Mouse (Mus musculus) cerebellum, adult 18-20 months (tissue): ENCODE measurements at regions not wholly inside any gene's neighbourhood (a gene's known extent, or its start where the extent isn't known, plus 50 kb on each side); places are given as distances from the start of the nearest gene placed in this dataset.

Experiments
- DNase-seq, 2 experiments: peaks; one replicate each; pipeline ENCODE4 v3.0.0; 2021

DNA sequence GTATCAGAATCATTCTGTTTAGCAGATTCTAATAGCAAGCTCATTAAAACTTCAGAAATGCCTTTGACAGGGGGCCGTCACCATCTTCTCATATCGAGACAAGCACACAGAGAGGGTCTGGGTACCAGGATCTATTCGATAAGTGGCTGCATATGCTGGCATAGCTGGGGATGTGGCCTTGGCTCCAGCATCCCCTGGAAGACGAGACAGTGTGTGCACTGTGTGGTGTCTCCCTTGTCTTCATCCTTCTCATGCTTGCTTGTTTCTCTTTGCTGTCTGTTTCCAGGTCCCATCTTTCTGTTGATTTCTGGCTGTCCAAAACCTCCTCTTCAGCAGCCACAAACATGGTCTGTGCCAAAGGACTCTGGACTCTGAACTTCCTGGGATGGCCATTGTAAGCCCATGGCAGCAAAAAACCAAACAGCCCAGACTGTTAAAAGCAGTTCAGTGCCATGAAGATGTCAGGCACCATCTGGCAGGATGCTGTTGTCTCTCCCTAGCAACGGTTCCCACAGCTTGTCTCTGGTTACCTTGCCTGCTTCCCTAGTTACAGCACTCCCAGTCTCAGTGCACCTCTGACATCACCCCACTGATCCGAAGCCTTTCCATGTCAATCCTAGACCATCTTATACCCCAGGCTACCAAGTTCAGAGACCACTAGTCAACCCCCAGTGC lies 56.5 kb downstream of the Kctd12 start:
- DNase-seq: peak; percentile 39 to 59

DNA sequence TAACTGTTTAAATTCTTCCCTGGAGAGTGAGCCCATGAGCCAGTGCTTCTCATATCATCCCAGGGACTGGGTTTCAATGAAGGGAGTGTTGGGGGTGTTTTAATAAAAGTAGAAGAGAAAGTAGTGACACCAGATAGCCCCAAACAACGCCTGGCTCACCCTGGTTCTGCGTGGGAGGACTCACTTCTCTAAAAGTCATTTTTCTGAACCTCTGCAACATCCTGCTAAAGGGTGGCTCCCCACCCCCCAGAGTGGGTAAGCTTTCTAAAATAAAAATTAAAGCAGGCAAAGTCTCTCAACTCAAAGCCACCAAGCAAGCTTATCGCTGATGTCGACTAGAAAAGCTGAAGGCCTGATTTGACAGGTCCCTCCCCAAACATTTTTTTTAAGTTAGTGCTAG lies 57.8 kb downstream of the Kctd12 start:
- DNase-seq: no peak

DNA sequence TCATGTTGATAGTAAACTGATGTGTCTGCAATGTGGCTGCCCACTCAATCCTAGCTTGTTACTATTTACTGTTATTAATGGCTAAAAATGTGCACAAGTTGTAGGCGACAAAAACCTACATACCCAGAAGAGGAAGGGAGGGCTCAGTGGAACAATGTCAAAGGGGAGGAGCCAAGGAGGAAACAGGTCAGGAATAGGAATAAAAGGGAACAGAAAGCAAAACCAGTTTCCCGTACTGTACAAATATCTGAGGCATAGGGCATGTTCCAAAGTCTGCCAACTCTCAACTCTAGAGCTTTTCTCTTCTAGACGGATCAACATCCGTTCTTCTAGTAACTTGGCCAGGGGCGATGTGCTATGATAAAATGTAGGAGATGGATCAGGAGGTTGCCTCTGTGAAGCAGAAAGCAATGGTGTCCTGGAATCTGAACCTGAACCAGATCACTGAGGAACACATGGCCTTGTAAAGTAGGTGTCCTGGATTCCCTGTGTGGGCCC lies 59.9 kb downstream of the Kctd12 start:
- DNase-seq: no peak

DNA sequence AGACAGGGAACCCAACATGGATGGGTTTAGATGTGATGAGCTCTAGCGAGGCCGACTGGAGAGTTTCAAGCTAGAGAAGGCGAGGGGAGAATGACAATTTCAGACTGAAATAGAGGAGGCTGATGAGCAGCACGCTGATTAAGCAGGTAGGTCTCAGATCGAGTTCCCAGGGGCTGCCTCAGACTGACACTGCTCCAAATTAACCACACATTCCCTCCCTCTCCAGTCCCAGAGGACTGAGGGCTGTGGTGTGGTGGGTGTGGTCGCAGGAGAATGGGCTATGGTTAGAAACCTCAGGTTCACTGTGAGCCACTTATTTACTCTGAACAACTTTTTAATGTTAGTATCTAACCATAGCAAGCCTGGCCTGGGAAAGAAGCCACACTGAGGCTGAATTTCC lies 62.0 kb downstream of the Kctd12 start:
- DNase-seq: no peak

DNA sequence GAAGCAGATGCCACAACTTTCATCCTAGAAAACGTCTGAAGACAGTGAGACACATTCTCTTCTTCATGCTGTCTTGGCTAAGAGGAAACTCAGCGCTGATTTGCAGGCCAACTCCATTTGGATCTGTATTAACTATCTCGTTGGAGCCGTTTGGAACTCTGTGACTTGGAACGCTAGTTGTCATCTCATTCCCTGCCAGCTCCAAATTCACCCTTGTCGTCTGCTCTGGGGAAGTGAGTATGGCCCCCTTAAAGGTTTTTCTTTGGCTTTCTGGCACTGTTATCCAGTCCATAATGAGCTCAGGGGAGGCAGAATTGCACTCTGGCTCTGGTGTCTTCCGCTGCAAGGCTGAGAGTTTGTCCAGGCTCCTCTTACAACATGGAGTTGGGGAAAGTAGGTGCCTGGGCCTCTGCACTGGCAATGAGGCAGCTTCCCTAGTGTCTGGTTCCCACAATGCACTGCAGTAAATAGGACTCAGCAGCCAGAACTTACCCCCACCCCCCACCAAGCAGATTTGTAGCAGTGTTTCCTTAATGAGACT lies 63.1 kb downstream of the Kctd12 start:
- DNase-seq: no peak

DNA sequence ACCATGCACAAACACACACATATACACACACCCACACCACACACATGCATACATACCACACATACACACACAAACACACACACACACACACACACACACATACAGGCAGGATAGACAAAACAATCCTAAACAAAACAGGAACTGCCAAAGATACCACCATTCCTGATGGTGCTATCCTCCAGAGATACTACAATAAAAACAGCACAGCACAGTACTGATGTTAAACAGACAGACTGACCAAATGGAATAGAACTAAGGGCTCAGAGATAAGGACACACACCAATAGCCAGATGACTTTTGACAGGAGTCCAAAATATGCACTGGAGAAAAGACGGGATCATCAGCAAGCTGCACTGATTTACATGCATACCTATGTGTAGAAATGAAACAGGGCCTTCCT lies 64.5 kb downstream of the Kctd12 start:
- no peak for DNase-seq

DNA sequence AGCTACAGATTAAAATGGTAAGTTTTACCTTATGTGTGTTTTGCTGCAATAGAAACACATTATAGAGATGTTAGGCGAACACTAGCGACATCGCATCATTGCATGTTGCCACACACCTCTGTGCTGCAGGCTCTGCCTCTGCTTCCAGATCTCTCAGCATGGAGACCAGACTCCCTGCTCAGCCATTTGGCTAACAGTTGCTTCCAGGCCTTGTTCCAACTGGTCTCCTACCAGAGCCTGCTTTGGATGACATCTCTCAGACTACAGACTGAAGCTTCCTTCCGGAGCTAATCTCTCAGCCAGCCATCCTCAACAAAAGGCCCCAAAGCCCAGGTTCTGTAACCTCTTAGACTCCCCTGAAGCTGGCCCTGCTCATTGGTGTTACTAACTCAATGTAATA lies 66.5 kb downstream of the Kctd12 start:
- DNase-seq: peak; percentile 59 to 73

DNA sequence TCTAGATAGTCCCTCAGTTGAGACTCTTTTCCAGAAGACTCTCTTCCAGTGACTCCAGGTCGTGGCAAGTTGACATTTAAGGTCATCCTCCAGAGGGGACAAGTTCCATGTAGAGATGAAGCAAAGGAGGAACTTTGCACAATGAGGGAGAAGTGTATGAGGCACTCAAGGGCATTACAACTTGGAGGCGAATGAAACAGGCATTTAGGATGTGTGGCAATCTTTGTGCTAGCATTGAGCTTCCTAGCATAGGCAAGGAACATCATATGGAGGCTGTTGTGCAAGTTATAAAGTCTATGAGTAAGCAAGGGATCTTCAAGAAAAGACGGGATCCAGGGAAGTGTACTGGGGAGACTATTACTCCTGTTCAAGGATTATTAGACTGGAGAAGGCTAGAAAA lies 70.9 kb downstream of the Kctd12 start:
- no peak for DNase-seq

DNA sequence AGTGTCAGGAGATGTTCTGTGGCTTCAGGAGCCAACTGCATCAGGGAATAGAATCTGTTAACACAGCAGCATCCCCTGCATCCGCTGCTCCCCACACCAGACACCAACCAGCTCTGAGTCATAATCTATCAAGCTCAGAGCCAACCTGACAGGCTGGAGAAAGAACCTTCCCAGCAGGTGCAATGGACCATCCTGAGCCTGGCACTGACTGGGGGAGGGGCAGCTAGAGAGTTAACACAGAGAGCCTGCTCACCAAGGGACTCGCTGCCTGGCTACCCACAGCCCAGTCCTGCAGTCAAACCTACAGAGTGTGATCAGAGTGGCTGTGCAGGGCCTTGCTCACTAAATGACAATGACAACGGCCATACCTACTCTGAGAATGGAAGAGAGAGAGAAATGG lies 73.4 kb downstream of the Kctd12 start:
- DNase-seq: peak; percentile 43

DNA sequence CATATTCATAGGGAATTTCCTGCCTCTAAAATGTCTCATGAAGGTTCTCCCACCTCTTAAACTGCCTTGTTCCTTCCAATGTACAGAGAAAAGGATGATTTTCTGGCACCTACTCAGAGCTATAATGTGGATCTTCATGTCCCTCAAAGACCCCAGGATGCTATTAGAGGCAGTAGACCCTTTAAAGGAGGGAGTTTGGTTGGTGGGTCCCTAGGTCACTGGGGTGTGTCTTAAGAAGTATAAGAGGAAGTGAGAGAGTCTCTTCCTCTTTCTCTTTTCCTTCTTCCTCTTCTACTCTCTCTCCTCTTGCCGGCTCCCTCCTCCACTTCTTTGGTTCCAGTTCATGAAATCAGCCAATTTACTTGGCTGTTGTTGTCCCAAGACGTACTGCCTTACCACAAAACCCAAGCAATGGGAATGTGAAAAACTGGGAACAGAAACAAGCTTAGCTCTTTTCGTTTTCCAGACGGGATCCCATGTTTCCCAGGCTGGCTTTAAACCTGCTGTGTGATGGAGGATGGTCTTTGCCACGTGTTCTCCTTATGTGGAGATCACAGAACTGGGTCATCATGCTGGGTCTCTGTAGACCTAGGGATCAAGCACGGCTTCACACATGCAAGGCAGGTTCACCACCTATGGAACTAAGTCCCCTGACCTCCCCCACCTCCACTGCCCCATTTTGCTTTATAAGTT lies 74.9 kb downstream of the Kctd12 start:
- DNase-seq: no peak

DNA sequence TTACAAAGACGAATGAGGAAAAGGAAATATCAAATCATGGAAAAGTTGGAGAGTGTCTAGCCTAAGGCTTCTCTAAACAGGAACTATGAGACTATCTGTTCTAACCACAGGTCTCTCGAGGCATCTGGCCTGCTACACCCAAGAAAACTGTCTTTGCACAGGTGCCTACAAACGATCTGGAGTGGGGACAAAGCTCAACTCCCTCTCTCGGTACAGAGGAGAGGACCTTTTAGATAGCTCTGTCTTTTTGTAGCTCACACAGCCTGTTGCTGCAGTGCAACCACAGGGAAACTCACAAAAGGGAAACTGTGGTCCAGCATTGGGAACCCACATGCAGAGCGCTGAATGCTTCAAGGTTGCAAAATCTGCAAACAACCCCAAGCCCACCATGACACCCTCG lies 75.6 kb downstream of the Kctd12 start:
- no peak for DNase-seq

DNA sequence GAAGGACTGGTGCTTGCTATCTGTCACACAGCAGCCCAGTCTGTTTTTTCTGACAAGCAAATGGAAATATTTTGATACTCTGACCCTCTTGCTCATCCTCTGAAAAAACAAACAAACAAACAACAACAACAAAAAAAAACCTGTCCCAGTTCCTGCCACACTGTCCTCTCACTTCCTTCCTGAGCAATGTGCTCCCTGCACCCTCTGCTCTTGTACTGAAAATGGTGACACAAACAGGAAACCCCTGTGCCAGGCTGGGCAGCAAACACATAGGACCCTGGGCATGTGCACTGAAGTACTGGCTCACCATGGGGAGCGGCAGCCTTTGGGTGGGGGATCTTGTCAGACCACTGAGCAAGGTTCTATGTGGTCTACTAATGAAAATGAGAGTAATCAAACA lies 76.2 kb downstream of the Kctd12 start:
- DNase-seq: no peak

DNA sequence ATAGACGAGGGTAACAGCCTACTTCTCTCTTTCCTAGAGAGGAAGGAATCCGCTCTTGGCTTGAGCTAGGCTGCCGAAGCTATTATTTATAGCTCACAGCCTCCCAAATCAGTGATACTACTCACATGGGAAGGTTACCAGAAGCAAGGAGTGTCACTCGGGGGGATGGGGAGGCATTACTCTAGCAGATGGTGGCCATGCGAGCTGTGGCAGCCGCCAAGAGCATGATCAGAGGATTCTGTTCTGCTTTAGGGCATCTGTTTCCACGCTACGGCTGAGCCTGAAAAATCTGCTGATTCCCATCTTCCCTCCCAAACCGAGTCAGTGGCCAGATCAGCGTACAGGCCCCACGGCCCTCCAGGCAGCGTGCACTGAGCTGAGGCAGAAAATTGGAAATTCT lies 79.5 kb downstream of the Kctd12 start:
- peak; percentile 87 to 93 for DNase-seq

DNA sequence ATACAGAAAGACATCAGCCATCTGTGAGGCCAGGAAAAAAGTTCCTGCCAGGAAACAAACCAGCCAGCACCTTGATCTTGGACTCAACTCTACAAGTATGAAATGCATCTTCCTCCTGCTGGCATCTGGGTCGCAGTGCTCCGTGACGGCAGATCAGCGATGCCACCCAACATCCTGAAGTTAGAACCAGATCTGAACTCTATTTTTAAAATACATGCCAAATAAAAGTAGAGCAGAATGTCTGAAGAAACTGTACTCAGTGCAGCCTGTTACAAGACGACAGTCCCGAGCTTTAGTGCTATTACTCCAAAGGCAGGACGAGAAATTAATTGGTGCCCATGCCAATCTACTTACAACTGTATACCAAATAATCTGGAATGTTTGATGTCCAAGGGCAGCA lies 80.2 kb downstream of the Kctd12 start:
- no peak for DNase-seq

DNA sequence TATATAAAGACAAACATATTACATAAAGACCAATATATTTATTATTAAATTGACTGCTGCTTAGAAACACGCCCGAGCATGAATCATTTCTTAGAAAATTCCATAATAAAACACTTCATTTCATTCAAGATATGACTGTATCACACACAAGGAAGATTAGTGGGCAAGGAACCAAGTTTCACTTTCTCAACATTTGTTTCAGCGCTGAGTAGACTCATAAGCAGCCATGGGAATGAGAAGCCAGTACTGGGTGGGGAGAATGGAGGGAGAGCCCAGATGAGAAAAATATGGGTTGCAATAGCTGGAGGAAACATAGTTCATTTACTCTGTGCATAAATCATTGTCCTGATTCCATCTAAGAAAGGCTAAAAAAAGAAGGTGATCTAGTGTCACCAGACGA lies 84.0 kb downstream of the Kctd12 start:
- no peak for DNase-seq

DNA sequence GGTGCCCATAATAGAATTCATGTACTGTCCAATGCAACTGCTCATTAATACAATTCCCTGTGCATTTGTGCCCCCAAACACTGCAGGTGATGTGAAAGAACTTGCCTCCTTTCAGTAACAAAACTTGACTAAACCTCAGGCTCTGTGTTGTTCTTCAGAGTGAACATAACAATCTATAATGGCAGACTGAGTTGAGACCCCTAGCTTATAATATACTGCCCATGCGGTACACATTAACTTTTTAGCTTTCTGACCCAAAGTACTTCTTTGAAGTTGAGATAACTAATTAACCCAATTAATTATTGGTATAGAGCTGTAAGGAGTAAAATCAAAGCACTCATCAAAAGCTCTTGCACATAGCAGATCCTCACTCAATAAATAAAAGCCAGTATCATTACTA lies 85.4 kb downstream of the Kctd12 start:
- no peak for DNase-seq

DNA sequence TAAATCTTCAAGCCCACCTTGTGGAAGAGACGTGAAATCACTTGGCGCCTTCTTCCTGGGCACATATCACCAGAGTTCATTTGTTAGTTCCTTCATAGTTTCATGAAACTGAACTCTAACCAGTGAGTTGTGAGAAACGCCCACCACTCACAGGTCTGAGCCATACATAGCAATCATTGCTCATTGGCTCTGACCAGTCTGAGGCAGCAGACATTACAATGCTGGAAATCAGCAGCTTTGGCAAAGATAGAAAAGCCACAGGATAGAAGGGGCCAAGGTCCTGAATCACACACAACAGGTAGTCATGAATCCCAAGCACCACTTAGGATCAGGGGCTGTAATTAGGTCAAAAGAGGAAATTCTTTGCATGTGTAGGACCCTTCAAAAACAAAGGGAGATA lies 85.9 kb downstream of the Kctd12 start:
- no peak for DNase-seq

DNA sequence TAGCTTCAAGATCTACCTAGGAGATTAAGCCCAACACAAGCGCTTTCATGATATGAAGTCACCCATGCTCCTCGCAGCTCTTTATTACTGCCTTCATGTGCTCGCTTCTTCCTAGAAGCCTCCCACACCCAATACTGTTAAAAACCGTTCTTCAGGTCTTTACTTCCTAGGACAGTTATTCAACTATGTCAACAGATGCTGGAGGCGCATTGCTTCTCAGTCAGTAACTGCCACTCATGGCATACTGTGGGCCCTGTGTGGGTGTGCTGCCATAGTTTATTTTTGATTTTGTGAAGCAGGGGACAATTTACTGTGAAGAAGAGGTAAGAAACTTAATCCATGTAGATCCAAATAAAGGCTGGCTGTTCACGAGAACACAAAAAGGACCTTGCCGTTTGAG lies 89.2 kb downstream of the Kctd12 start:
- DNase-seq: no peak

DNA sequence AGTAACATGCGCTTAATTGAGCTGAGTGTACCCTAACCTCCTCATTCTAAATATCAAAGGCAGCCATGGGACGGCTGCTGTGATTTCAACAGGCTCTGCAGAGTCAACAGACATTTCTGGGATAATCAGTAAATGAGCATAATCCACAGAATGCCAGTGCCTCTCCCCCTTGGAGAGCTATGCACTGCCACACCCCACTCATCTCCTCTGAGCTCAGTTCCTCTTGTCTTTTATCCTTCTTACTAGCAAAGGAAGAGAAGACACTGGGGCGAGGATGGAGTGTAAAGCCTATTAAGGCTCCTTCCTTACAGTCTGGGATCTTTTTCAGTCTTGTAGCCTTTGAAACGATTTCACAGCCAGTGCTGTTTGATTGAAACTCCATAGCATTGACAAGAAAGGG lies 90.9 kb downstream of the Kctd12 start:
- no peak for DNase-seq

DNA sequence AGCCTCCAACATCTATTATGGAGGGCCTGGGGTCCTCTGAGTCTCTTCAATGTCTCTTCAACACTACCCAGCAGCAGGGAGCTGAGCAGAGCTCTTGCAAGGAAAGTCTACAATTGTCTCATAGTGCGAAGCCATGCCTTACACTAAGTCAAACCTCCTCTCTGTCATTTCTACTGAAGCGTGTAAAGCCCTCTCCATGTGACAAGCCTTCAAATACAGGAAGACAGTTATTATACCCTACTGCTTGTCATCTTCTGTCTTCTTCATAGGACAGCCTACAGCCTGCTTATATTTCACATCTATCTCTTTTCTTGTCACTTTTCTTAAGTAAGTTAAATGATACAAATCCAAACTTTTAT lies 97.2 kb downstream of the Kctd12 start:
- DNase-seq: no peak

DNA sequence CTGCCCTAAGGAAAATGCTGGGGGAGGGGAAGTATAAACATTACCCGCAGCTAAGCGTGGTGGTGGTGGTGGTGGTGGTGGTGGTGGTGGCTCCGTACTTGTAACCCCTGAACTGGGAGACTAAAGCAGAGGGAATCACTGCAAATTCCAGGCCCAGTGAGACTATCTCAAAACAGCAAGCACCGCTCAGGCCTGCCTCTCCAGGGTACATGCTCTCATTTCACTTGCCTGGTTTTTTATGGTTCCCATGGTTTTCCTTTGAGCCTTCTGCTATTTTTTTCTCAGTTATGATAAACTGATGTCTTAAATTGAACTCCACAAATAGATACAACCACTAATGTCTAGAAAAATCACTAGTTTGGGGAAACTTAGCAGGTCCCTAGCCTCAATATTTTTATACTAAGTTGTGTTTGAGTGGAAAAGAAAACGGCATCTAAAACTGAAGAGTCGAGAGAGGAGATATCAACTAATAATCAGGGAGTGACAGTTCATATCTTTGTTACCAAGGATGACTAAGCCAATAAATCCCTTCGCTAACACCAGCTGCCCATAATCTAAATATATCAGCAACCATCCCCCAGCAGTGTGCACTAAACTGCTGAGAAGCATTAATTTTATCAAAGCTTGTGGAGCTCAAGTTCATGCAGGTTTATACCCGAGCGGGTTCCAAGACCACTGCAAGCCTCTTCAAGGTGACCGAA lies 97.7 kb downstream of the Kctd12 start:
- DNase-seq: no peak

DNA sequence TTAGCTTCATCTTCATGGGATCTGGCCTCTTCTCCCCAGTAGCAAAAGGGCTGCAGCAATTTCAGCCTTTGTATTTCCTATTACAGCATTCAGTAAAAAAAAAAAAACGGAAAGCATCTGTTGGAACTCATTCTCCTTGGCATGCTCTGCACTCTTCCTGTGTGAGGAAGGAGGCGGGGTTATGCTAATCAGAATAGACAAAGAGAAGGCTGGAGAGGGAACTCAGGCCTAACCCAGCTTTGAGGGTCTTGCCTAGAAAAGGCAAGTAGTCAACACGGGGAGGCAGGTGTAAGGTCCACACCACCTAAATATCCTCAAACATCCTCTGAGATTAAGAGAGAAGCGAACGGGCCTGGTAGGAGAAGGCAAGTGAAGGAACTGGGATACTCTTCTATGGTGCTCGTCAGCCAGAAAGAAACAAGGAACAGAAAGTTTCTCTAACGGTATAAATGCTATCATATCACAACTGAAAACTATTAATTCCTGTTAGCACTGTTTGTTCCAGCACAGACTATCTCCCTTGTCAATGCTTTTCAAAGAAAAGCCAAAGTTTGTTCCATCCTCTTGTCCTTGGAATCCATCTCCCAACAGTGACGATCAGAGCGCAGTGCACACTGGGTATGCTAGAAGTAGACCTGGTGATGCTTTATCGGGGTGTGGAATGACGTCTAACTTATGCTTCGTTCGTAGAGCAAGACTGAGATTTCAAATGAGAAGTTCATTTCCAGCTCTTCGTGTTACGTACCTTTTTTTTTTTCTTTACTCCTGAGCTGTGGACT lies 98.9 kb downstream of the Kctd12 start:
- no peak for DNase-seq

DNA sequence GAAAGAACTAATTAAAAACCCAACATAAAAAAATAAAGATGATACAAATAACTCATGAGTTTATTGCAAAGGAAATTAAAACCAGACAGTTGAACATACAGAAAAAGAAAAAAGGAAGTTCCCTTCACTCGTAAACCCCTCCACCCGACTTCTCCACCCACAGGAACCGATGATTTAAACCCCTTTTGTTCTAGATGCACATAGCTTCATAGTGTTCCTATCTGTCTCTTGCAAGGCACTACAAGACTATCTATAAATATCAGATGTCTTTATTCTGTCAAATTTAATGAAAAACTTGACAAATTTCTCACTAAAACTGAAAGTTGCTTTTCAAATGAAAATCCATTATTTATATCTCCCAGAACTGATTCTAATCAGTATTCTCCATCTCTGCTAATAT lies 100.2 kb downstream of the Kctd12 start:
- DNase-seq: no peak
